Comparison of ENCODE assay signal across 13 mouse cellular contexts in the genomic region with DNA sequence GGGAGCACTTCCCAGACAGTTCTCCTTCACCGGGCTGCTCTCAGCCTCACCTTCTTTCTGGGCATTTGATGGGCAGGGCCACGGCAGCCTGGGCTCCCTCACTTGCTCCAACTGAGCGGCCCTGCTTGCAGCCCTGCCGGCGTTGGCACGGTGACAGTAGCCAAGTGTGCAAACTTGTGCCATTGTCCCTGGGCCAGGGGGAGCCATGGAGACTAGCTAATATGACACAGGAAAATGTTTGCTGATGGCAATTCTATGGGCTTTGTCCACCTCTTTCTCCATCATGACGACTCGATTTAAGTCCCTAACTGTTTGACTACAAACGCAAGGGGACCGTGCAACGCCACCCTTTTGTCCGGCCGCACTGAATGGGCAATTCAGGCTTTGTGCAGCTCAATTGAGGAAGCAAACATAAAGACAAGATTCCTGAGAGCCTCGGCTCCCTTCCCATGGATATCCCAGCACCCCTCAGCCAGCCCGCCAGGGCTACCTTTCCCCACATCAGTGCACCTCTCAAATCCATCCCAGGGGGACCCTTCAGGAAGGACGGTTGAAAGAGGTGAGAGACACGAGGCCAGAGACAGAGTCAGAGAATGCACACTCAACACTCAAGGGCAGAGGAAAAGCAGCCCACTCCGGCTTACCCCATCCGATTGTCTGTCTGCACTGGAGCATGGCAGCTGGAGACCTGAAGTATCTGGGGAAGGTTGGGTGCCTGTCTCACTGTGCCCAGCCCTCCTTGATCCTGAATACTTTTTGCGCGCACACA. TPM values are rescaled to one million over a fixed set of nuclear protein-coding genes. Genes with fewer than 3 reads are reported as not detected.
DNase-seq lines count a peak whose midpoint lies in the region; ATAC-seq and TF ChIP-seq lines count a peak whose summit lies in the region.
"Had no signal": no experiment of that assay in that cellular context is flagged by ENCODE, and none has a peak within 500 bp of the region (broad histone marks: within the 10 kb centered on the region; RNA-seq: fewer than 3 reads in every experiment).

No protein-coding gene starts in this region.

- TF ChIP-seq CTCF in cortical plate, adult 2 months (IDR thresholded peaks at IDR 0.05; ENCODE audit: extremely low read depth, insufficient read depth, low read length): no peak
- TF ChIP-seq CTCF in stomach, postnatal 0 days (IDR thresholded peaks at IDR 0.05; ENCODE audit: low read depth): no peak

- no peak overlapping the region for H3K4me2 ChIP-seq in stomach, postnatal 0 days (replicated peaks; ENCODE audit: low read depth)

- H3K9me3 ChIP-seq in hindbrain, embryonic 10.5 days: peaks cover 4% of the 10 kb centered on the region; the same call in 1 of the 2 replicates
- peaks cover 10% of the 10 kb centered on the region for H3K9me3 ChIP-seq in midbrain, embryonic 10.5 days (replicated peaks)
- no peaks in the 10 kb centered on the region for H3K9me3 ChIP-seq in stomach, postnatal 0 days (ENCODE audit: control insufficient read depth, low read length)

- DNase-seq in cerebellum, postnatal 4 days (ENCODE audit: low spot score in 2 of 2): peak; percentile 46 to 63
- DNase-seq in cerebellum, adult 11 months: no peak
- peak; percentile 84 for DNase-seq in hindbrain, embryonic 10.5 days (ENCODE audit: low spot score)
- DNase-seq in midbrain, embryonic 10.5 days (ENCODE audit: low spot score): peak; percentile 86
- no peak for DNase-seq in stomach, postnatal 0 days (ENCODE audit: low spot score)
- DNase-seq in adrenal gland, postnatal 4 days (ENCODE audit: low spot score in 2 of 2): no peak
- DNase-seq in spleen, adult 18-20 months: no peak
- DNase-seq: layer of hippocampus, postnatal 36 days had no signal

- peaks cover 5% of the 10 kb centered on the region; the same call in 1 of the 2 replicates for H3K36me3 ChIP-seq in hindbrain, embryonic 10.5 days
- peaks cover 34% of the 10 kb centered on the region for H3K36me3 ChIP-seq in midbrain, embryonic 10.5 days
- no peaks in the 10 kb centered on the region for H3K36me3 ChIP-seq in stomach, postnatal 0 days (ENCODE audit: control insufficient read depth, insufficient read depth, low read length)

- H3K4me3 ChIP-seq in cortical plate, adult 2 months (ENCODE audit: insufficient read depth, low read length): peak overlapping the region; percentile 29; the same call in 1 of the 2 replicates
- H3K4me3 ChIP-seq in hindbrain, embryonic 10.5 days: peak overlapping the region; percentile 58
- peak overlapping the region; percentile 56 for H3K4me3 ChIP-seq in midbrain, embryonic 10.5 days
- no peak overlapping the region for H3K4me3 ChIP-seq in stomach, postnatal 0 days (ENCODE audit: low read depth, low read length)

- H3K9ac ChIP-seq in stomach, postnatal 0 days (ENCODE audit: low read length): no peak overlapping the region

- H3K27ac ChIP-seq in cortical plate, adult 2 months (ENCODE audit: insufficient read depth, low read length): no peak overlapping the region
- H3K27ac ChIP-seq in hindbrain, embryonic 10.5 days: peak overlapping the region; percentile 95
- H3K27ac ChIP-seq in midbrain, embryonic 10.5 days (replicated peaks): peak overlapping the region; percentile 93
- no peak overlapping the region for H3K27ac ChIP-seq in stomach, postnatal 0 days (replicated peaks)
- H3K27ac ChIP-seq: macrophage had no signal

- no peak for ATAC-seq in stomach, postnatal 0 days (ENCODE audit: low FRiP score, low TSS enrichment)

- peaks cover 82% of the 10 kb centered on the region for H3K27me3 ChIP-seq in hindbrain, embryonic 10.5 days (ENCODE audit: insufficient read depth, poor library complexity, severe bottlenecking)
- H3K27me3 ChIP-seq in midbrain, embryonic 10.5 days (ENCODE audit: low read depth, poor library complexity, severe bottlenecking): peaks cover 67% of the 10 kb centered on the region
- H3K27me3 ChIP-seq in stomach, postnatal 0 days (ENCODE audit: control insufficient read depth, insufficient read depth, low read length): no peaks in the 10 kb centered on the region

- WGBS in hindbrain, embryonic 10.5 days: 24% methylated on average over 21 of the region's 21 CpGs
- WGBS in midbrain, embryonic 10.5 days: 13% methylated on average over 21 of the region's 21 CpGs
- 63% methylated on average over 21 of the region's 21 CpGs for WGBS in stomach, postnatal 0 days

- no peaks in the 10 kb centered on the region for H3K4me1 ChIP-seq in cortical plate, adult 2 months (ENCODE audit: control insufficient read depth, insufficient read depth, low read length)
- peaks cover 82% of the 10 kb centered on the region for H3K4me1 ChIP-seq in hindbrain, embryonic 10.5 days (replicated peaks)
- peaks cover 76% of the 10 kb centered on the region for H3K4me1 ChIP-seq in midbrain, embryonic 10.5 days
- no peaks in the 10 kb centered on the region for H3K4me1 ChIP-seq in stomach, postnatal 0 days (replicated peaks; ENCODE audit: control insufficient read depth, insufficient read depth)

- TF ChIP-seq POLR2A in cortical plate, adult 2 months (IDR thresholded peaks at IDR 0.05; ENCODE audit: extremely low read depth, insufficient read depth, low read length): no peak

- TF ChIP-seq EP300 in stomach, postnatal 0 days (optimal IDR thresholded peaks at IDR 0.05): no peak

RNA-seq across cellular contexts. Expression of a gene that starts 3.3 kb away (rescaled TPM):
- 3.6 and 4.2 TPM in 2 replicates for polyA plus RNA-seq in cortical plate, adult 2 months (2012; rRNA removed)
- 24.9 and 26.1 TPM in 2 replicates for polyA plus RNA-seq in hindbrain, embryonic 10.5 days (2016; fragmentation: Nextera tagmentation; extraction: Ambion mirVana)
- 52.7 and 54.9 TPM in 2 replicates for polyA plus RNA-seq in midbrain, embryonic 10.5 days (2016; fragmentation: Nextera tagmentation; extraction: Ambion mirVana)
- not detected in 2 replicates for polyA plus RNA-seq in stomach, postnatal 0 days (2015; fragmentation: Nextera tagmentation; extraction: Ambion mirVana)
- total RNA-seq in adrenal gland, postnatal 4 days (2021): not detected
- total RNA-seq: common myeloid progenitor, adult 5-6 weeks had no signal
- polyA plus RNA-seq: C2C12; macrophage; small intestine, adult 2 months had no signal

RNA-seq across cellular contexts. Expression of a gene that starts 41.7 kb away (rescaled TPM):
- polyA plus RNA-seq in cortical plate, adult 2 months (2012; rRNA removed): 3.2 and 4.1 TPM in 2 replicates
- 0.64 and 1.2 TPM in 2 replicates for polyA plus RNA-seq in hindbrain, embryonic 10.5 days (2016; fragmentation: Nextera tagmentation; extraction: Ambion mirVana)
- 0.53 and 0.83 TPM in 2 replicates for polyA plus RNA-seq in midbrain, embryonic 10.5 days (2016; fragmentation: Nextera tagmentation; extraction: Ambion mirVana)
- polyA plus RNA-seq in stomach, postnatal 0 days (2015; fragmentation: Nextera tagmentation; extraction: Ambion mirVana): 17.4 and 20.2 TPM in 2 replicates
- total RNA-seq in adrenal gland, postnatal 4 days (2021): 1 to 10 TPM; 2.5 to 5.2 TPM
- total RNA-seq: common myeloid progenitor, adult 5-6 weeks had no signal

Comparison
In these comparisons a context has a peak if more than half of its experiments do, and no peak if none do; other contexts are left out.
1. DNase-seq: peak in cerebellum, postnatal 4 days (2 of 2), hindbrain, embryonic 10.5 days (single experiment) and midbrain, embryonic 10.5 days (single experiment); none in cerebellum, adult 11 months (single experiment), stomach, postnatal 0 days (single experiment), adrenal gland, postnatal 4 days (0 of 2) and spleen, adult 18-20 months (0 of 2).
2. H3K27ac ChIP-seq: peak in hindbrain, embryonic 10.5 days (single experiment) and midbrain, embryonic 10.5 days (single experiment); none in cortical plate, adult 2 months (single experiment) and stomach, postnatal 0 days (single experiment).